Mouse (Mus musculus): ENCODE measurements around the gene Trim33. TPM values are rescaled to one million over a fixed set of nuclear protein-coding genes. Genes with fewer than 3 reads are reported as not detected.

Gene Trim33
- polyA plus RNA-seq, 1 experiment from 2014 or later = 18.1 TPM

- H3K4me2 ChIP-seq (replicated peaks) = no peak overlapping the region
- 86% methylated on average over 4 of the region's 4 CpGs for WGBS
- no peak overlapping the region for H3K9ac ChIP-seq
- H3K27me3 ChIP-seq (replicated peaks) = no peaks in the 10 kb centered on the region
- no peak overlapping the region for H3K4me3 ChIP-seq (replicated peaks)
- H3K36me3 ChIP-seq = no peaks in the 10 kb centered on the region
- no peaks in the 10 kb centered on the region for H3K4me1 ChIP-seq (replicated peaks)
- no peak overlapping the region for H3K27ac ChIP-seq
- no peaks in the 10 kb centered on the region for H3K9me3 ChIP-seq
- ATAC-seq = no peak
Measured at GRCm38 (mm10) chr3:103288761-103289160, 9.7 kb downstream of the Trim33 start.

GRCm38 (mm10) chr3:103291087-103291486 lies 12.0 kb downstream of the Trim33 start:
- no peaks in the 10 kb centered on the region for H3K36me3 ChIP-seq
- no peak overlapping the region for H3K27ac ChIP-seq
- 78% methylated on average over 2 of the region's 2 CpGs for WGBS
- H3K4me2 ChIP-seq (replicated peaks) = no peak overlapping the region
- H3K4me1 ChIP-seq (replicated peaks) = no peaks in the 10 kb centered on the region
- H3K9me3 ChIP-seq = no peaks in the 10 kb centered on the region
- peak; percentile 53; the same call in 1 of the 2 replicates for ATAC-seq
- no peak overlapping the region for H3K9ac ChIP-seq
- H3K4me3 ChIP-seq (replicated peaks) = no peak overlapping the region
- no peaks in the 10 kb centered on the region for H3K27me3 ChIP-seq (replicated peaks)

- no peak overlapping the region for H3K4me2 ChIP-seq (replicated peaks)
- H3K9me3 ChIP-seq = no peaks in the 10 kb centered on the region
- H3K27me3 ChIP-seq (replicated peaks) = no peaks in the 10 kb centered on the region
- H3K36me3 ChIP-seq = no peaks in the 10 kb centered on the region
- no peak overlapping the region for H3K4me3 ChIP-seq (replicated peaks)
- H3K4me1 ChIP-seq (replicated peaks) = peaks cover 3% of the 10 kb centered on the region; the same call in 1 of the 2 replicates
- no peak for ATAC-seq
- no peak overlapping the region for H3K27ac ChIP-seq
- H3K9ac ChIP-seq = no peak overlapping the region
- 82% methylated on average over 6 of the region's 6 CpGs for WGBS
Measured at GRCm38 (mm10) chr3:103305411-103305982, 26.4 kb downstream of the Trim33 start.

- no peaks in the 10 kb centered on the region for H3K36me3 ChIP-seq
- no peak for ATAC-seq
- H3K9me3 ChIP-seq = no peaks in the 10 kb centered on the region
- H3K9ac ChIP-seq = no peak overlapping the region
- no peaks in the 10 kb centered on the region for H3K27me3 ChIP-seq (replicated peaks)
- H3K4me1 ChIP-seq (replicated peaks) = peaks cover 3% of the 10 kb centered on the region; the same call in 1 of the 2 replicates
- H3K4me3 ChIP-seq (replicated peaks) = no peak overlapping the region
- H3K27ac ChIP-seq = no peak overlapping the region
- WGBS = 71% methylated on average over 5 of the region's 5 CpGs
- H3K4me2 ChIP-seq (replicated peaks) = no peak overlapping the region
Measured at GRCm38 (mm10) chr3:103309252-103309651, 30.2 kb downstream of the Trim33 start.

GRCm38 (mm10) chr3:103309750-103310149 lies 30.7 kb downstream of the Trim33 start:
- no peak overlapping the region for H3K9ac ChIP-seq
- no peak for ATAC-seq
- no peaks in the 10 kb centered on the region for H3K36me3 ChIP-seq
- H3K4me2 ChIP-seq (replicated peaks) = no peak overlapping the region
- peaks cover 3% of the 10 kb centered on the region; the same call in 1 of the 2 replicates for H3K4me1 ChIP-seq (replicated peaks)
- H3K27ac ChIP-seq = no peak overlapping the region
- no peak overlapping the region for H3K4me3 ChIP-seq (replicated peaks)
- no peaks in the 10 kb centered on the region for H3K27me3 ChIP-seq (replicated peaks)
- H3K9me3 ChIP-seq = no peaks in the 10 kb centered on the region
- 80% methylated on average over 1 of the region's 1 CpGs for WGBS

- no peak overlapping the region for H3K4me3 ChIP-seq (replicated peaks)
- H3K9ac ChIP-seq = no peak overlapping the region
- no peaks in the 10 kb centered on the region for H3K27me3 ChIP-seq (replicated peaks)
- no peaks in the 10 kb centered on the region for H3K36me3 ChIP-seq
- no peak overlapping the region for H3K27ac ChIP-seq
- H3K4me1 ChIP-seq (replicated peaks) = no peaks in the 10 kb centered on the region; the same call in 1 of the 2 replicates
- H3K4me2 ChIP-seq (replicated peaks) = no peak overlapping the region
- H3K9me3 ChIP-seq = no peaks in the 10 kb centered on the region
- no peak for ATAC-seq
Measured at GRCm38 (mm10) chr3:103314291-103314690, 35.2 kb downstream of the Trim33 start.

GRCm38 (mm10) chr3:103335371-103335770 lies 56.3 kb downstream of the Trim33 start:
- Histone ChIP-seq H3K4me1 (replicated peaks) (no peaks in the 10 kb centered on the region), H3K9ac (no peak overlapping the region), H3K4me3 (replicated peaks) (no peak overlapping the region), H3K27me3 (replicated peaks) (no peaks in the 10 kb centered on the region), H3K9me3 (no peaks in the 10 kb centered on the region), H3K27ac (no peak overlapping the region), H3K4me2 (replicated peaks) (no peak overlapping the region), H3K36me3 (no peaks in the 10 kb centered on the region)
- 37% methylated on average over 1 of the region's 1 CpGs for WGBS
- no peak for ATAC-seq

- Histone ChIP-seq H3K9ac (no peak overlapping the region), H3K27me3 (replicated peaks) (no peaks in the 10 kb centered on the region), H3K4me2 (replicated peaks) (no peak overlapping the region), H3K4me3 (replicated peaks) (no peak overlapping the region), H3K36me3 (peaks cover 4% of the 10 kb centered on the region; the same call in 1 of the 2 replicates), H3K9me3 (no peaks in the 10 kb centered on the region), H3K4me1 (replicated peaks) (no peaks in the 10 kb centered on the region), H3K27ac (no peak overlapping the region)
- WGBS = 90% methylated on average over 2 of the region's 2 CpGs
- ATAC-seq = no peak
Measured at GRCm38 (mm10) chr3:103346658-103347057, 67.6 kb downstream of the Trim33 start.

- Histone ChIP-seq H3K9me3 (no peaks in the 10 kb centered on the region), H3K4me3 (replicated peaks) (no peak overlapping the region), H3K27me3 (replicated peaks) (no peaks in the 10 kb centered on the region), H3K9ac (no peak overlapping the region), H3K4me1 (replicated peaks) (no peaks in the 10 kb centered on the region), H3K27ac (no peak overlapping the region), H3K4me2 (replicated peaks) (no peak overlapping the region), H3K36me3 (no peaks in the 10 kb centered on the region)
- no peak for ATAC-seq
- WGBS = 90% methylated on average over 5 of the region's 5 CpGs
Measured at GRCm38 (mm10) chr3:103353518-103353917, 74.4 kb downstream of the Trim33 start.

GRCm38 (mm10) chr3:103354041-103354440 lies 74.9 kb downstream of the Trim33 start:
- 86% methylated on average over 2 of the region's 2 CpGs for WGBS
- Histone ChIP-seq H3K4me2 (replicated peaks) (no peak overlapping the region), H3K4me3 (replicated peaks) (no peak overlapping the region), H3K9ac (no peak overlapping the region), H3K4me1 (replicated peaks) (no peaks in the 10 kb centered on the region), H3K9me3 (no peaks in the 10 kb centered on the region), H3K27ac (no peak overlapping the region), H3K36me3 (no peaks in the 10 kb centered on the region), H3K27me3 (replicated peaks) (no peaks in the 10 kb centered on the region)
- no peak for ATAC-seq

GRCm38 (mm10) chr3:103361150-103361549 lies 82.1 kb downstream of the Trim33 start:
- Histone ChIP-seq H3K27ac (no peak overlapping the region), H3K4me2 (replicated peaks) (no peak overlapping the region), H3K36me3 (no peaks in the 10 kb centered on the region), H3K9me3 (no peaks in the 10 kb centered on the region), H3K4me3 (replicated peaks) (no peak overlapping the region), H3K27me3 (replicated peaks) (no peaks in the 10 kb centered on the region), H3K9ac (no peak overlapping the region), H3K4me1 (replicated peaks) (no peaks in the 10 kb centered on the region)
- no peak for ATAC-seq
- 80% methylated on average over 7 of the region's 7 CpGs for WGBS

- 69% methylated on average over 11 of the region's 11 CpGs for WGBS
Measured at GRCm38 (mm10) chr3:103364182-103364945, 85.3 kb downstream of the Trim33 start.

More at GRCm38 (mm10) chr3:103364182-103364945, 85.3 kb downstream of the Trim33 start:
- Histone ChIP-seq H3K4me2 (replicated peaks) (no peak overlapping the region), H3K4me1 (replicated peaks) (no peaks in the 10 kb centered on the region), H3K9ac (no peak overlapping the region), H3K9me3 (no peaks in the 10 kb centered on the region), H3K4me3 (replicated peaks) (no peak overlapping the region), H3K36me3 (no peaks in the 10 kb centered on the region), H3K27ac (no peak overlapping the region), H3K27me3 (replicated peaks) (no peaks in the 10 kb centered on the region)
- ATAC-seq = no peak
